Mouse (Mus musculus): ENCODE data around the gene Spic. TPM values are rescaled to one million over a fixed set of nuclear protein-coding genes. Genes with fewer than 3 reads are reported as not detected.
A peak's percentile ranks its signal among the peaks of the same experiment; 100 is the strongest.
"Not testable (repeated sequence)": the region's sequence is repeated elsewhere in the genome, so short reads cannot be mapped to it uniquely, and the experiment has no call there.

Spic gene
- polyA plus RNA-seq, 1 experiment from 2014 or later: 0.44 TPM

DNA sequence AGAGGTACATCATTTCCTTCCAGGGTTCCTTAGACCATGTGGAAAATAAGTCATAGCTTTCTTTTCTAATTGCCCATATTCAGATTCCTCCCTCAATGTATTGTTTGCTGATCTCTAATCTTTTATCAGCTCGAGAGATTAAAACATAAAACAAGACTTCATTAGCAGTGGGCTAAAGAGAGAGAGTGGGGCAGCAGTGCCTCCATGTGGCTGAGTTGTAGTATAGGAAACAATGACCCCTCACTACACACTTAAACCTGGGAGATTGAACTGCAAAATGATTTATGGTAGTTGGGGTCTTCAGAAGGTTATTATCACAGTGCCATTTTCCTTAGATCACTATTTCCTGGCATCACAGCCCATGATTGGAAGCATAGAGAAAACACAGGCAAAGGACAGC is 15.1 kb downstream of the Spic start:
- Histone ChIP-seq H3K4me2 (replicated peaks; ENCODE audit: low read depth, low read length) (no peak overlapping the region), H3K4me3 (ENCODE audit: low read depth, low read length) (no peak overlapping the region), H3K27ac (ENCODE audit: low read length) (no peak overlapping the region), H3K36me3 (ENCODE audit: insufficient read depth, low read length) (no peaks in the 10 kb centered on the region), H3K4me1 (ENCODE audit: insufficient read depth, low read depth, low read length) (no peaks in the 10 kb centered on the region), H3K9ac (replicated peaks; ENCODE audit: low read depth) (no peak overlapping the region), H3K9me3 (ENCODE audit: low read length) (no peaks in the 10 kb centered on the region), H3K27me3 (replicated peaks; ENCODE audit: insufficient read depth, low read length) (no peaks in the 10 kb centered on the region)
- TF ChIP-seq EP300 (IDR thresholded peaks at IDR 0.05) (no peak), CTCF (IDR thresholded peaks at IDR 0.05) (peak; percentile 72)
- DNase-seq (ENCODE audit: low spot score) (peak; percentile 31), ATAC-seq (no peak)
- 16% methylated on average over 1 of the region's 1 CpGs for WGBS

DNA sequence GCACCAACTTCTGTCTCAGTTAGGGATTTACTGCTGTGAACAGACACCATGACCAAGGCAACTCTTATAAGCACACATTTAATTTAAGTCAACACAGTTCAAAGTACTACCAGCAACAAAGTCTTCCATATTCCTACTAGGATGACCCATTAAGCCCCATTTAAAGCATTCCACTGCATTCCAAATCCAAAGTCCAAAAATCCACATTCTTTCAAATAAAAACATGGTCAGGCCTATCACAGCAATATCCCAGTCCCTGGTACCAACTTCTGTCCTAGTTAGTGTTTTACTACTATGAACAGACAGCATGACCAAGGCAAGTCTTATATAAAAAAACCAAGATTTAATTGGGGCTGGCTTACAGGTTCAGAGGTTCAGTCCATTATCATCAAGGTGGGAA is 21.0 kb downstream of the Spic start:
- H3K27me3 ChIP-seq (replicated peaks; ENCODE audit: insufficient read depth, low read length); H3K27ac ChIP-seq (ENCODE audit: low read length); H3K9ac ChIP-seq (replicated peaks; ENCODE audit: low read depth); H3K4me3 ChIP-seq (ENCODE audit: low read depth, low read length); DNase-seq (ENCODE audit: low spot score); ATAC-seq; H3K4me2 ChIP-seq (replicated peaks; ENCODE audit: low read depth, low read length); H3K9me3 ChIP-seq (ENCODE audit: low read length); H3K36me3 ChIP-seq (ENCODE audit: insufficient read depth, low read length); H3K4me1 ChIP-seq (ENCODE audit: insufficient read depth, low read depth, low read length): not testable (repeated sequence)

DNA sequence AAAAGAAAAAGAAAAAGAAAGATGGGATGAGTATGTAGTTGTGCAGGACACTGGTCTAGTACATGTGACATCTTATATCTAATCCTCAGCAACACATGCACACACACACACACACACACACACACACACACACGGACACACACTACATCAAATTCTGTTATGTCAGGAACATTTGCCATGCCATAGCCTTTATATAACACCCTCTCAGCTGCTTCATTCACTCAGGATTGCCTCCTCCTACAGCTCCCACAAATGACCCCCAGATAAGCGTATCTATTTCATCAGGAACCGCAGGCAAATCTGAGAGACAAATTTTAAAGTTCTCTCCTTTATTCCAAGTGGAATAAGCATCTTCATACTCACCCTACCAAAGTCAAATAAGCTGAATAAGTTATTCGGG is 25.9 kb downstream of the Spic start:
- Histone ChIP-seq H3K4me3 (ENCODE audit: low read depth, low read length) (no peak overlapping the region), H3K36me3 (ENCODE audit: insufficient read depth, low read length) (no peaks in the 10 kb centered on the region), H3K27me3 (replicated peaks; ENCODE audit: insufficient read depth, low read length) (no peaks in the 10 kb centered on the region), H3K9ac (replicated peaks; ENCODE audit: low read depth) (no peak overlapping the region), H3K9me3 (ENCODE audit: low read length) (no peaks in the 10 kb centered on the region), H3K27ac (ENCODE audit: low read length) (no peak overlapping the region), H3K4me1 (ENCODE audit: insufficient read depth, low read depth, low read length) (no peaks in the 10 kb centered on the region), H3K4me2 (replicated peaks; ENCODE audit: low read depth, low read length) (no peak overlapping the region)
- no peak for TF ChIP-seq EP300 (IDR thresholded peaks at IDR 0.05)
- TF ChIP-seq CTCF (IDR thresholded peaks at IDR 0.05): no peak
- DNase-seq (ENCODE audit: low spot score): no peak
- no peak for ATAC-seq
- 75% methylated on average over 4 of the region's 4 CpGs for WGBS

DNA sequence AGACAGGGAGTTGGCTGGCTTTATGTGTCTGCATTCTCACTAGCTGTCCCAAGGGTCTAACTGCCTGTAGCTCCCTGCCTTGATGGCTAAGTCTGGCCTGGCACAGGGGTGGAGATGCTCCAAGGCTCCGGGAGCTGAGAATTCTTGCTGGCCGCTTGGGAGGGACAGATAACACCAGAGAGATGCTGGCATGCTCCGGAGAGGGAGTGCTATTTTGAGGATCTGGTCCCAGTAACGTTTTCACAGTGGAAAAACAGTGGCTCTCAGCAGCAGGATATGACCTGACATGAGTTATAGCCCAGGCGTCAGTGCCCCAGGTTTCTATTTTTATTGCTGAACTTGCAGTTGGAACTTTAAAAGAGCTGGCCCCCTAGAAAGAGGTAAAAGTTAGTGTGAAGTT is 39.4 kb downstream of the Spic start:
- no peak for DNase-seq (ENCODE audit: low spot score)
- no peaks in the 10 kb centered on the region for H3K9me3 ChIP-seq (ENCODE audit: low read length)
- H3K27ac ChIP-seq (ENCODE audit: low read length): no peak overlapping the region
- no peak overlapping the region for H3K4me2 ChIP-seq (replicated peaks; ENCODE audit: low read depth, low read length)
- no peaks in the 10 kb centered on the region for H3K36me3 ChIP-seq (ENCODE audit: insufficient read depth, low read length)
- no peak overlapping the region for H3K4me3 ChIP-seq (ENCODE audit: low read depth, low read length)
- TF ChIP-seq CTCF (IDR thresholded peaks at IDR 0.05) (no peak), EP300 (IDR thresholded peaks at IDR 0.05) (no peak)
- no peaks in the 10 kb centered on the region for H3K27me3 ChIP-seq (replicated peaks; ENCODE audit: insufficient read depth, low read length)
- no peaks in the 10 kb centered on the region for H3K4me1 ChIP-seq (ENCODE audit: insufficient read depth, low read depth, low read length)
- WGBS: 37% methylated on average over 5 of the region's 5 CpGs
- no peak for ATAC-seq
- no peak overlapping the region for H3K9ac ChIP-seq (replicated peaks; ENCODE audit: low read depth)

DNA sequence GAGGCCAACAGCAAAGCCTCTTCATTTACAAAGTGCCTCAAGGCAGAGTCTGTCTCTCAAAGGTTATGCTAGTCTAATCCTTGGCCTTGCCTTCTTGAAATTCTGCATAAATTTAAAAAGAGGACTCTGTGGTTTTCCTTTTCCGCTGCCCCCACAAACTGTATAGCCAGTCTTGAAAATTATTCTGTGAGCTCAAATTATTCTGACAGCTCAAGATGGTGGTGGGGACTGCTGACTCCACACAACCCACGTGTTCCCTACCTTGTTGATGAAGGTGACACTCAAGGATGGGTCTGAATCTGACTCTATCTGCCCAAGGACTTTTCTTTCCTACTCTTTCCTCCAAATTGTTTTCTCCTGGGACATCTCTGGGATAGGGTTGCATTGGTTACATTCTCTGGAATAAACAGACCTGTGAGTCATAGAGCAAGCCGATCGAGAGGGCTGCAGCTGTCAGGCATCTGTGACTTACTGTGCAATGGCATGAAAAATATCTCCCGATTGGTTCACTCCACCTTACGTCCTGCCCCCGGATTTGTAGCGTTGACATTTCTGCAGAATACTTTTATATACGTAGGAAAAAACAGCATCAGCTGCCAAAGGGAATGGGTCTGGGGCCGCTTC is 53.4 kb downstream of the Spic start:
- TF ChIP-seq EP300 (IDR thresholded peaks at IDR 0.05) (no peak), CTCF (IDR thresholded peaks at IDR 0.05) (no peak)
- ATAC-seq (no peak), DNase-seq (ENCODE audit: low spot score) (no peak)
- H3K4me3 ChIP-seq (ENCODE audit: low read depth, low read length): no peak overlapping the region
- H3K27ac ChIP-seq (ENCODE audit: low read length): no peak overlapping the region
- 71% methylated on average over 10 of the region's 10 CpGs for WGBS
- no peaks in the 10 kb centered on the region for H3K4me1 ChIP-seq (ENCODE audit: insufficient read depth, low read depth, low read length)
- no peaks in the 10 kb centered on the region for H3K27me3 ChIP-seq (replicated peaks; ENCODE audit: insufficient read depth, low read length)
- no peak overlapping the region for H3K9ac ChIP-seq (replicated peaks; ENCODE audit: low read depth)
- no peak overlapping the region for H3K4me2 ChIP-seq (replicated peaks; ENCODE audit: low read depth, low read length)
- H3K9me3 ChIP-seq (ENCODE audit: low read length): no peaks in the 10 kb centered on the region
- H3K36me3 ChIP-seq (ENCODE audit: insufficient read depth, low read length): no peaks in the 10 kb centered on the region

DNA sequence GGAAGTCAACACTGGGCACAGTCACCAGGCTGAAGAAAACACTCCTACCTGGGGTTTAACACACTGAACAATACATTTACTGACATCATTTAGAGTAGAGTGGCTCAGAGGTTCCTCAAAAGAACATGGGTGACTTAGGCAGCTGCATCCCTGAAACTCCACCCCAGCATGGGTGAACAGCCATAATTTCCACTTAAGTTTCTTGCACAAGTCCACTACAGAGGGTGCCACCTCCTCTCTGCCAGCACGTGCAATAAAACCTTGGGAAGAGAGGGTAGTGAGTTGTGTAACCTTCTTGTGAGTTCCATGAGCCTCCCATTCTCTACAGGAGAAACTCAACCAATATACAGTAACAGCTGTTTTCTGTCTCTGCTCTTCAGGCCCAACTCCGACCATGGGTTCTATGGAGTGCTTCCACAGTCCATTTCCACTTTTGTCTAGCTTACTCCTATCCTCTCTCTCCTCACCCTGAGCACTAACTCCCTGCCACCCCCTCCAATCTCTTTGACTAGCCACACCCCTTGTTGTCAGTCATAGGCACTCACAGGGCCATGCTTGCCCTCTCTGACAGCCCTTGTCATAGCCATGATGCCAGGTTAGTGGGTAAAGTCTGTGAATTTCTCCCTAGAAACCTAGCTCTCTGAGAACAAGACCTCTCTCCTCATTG is 54.0 kb downstream of the Spic start:
- Histone ChIP-seq H3K4me2 (replicated peaks; ENCODE audit: low read depth, low read length) (no peak overlapping the region), H3K36me3 (ENCODE audit: insufficient read depth, low read length) (no peaks in the 10 kb centered on the region), H3K4me3 (ENCODE audit: low read depth, low read length) (no peak overlapping the region), H3K9ac (replicated peaks; ENCODE audit: low read depth) (no peak overlapping the region), H3K4me1 (ENCODE audit: insufficient read depth, low read depth, low read length) (no peaks in the 10 kb centered on the region), H3K27me3 (replicated peaks; ENCODE audit: insufficient read depth, low read length) (no peaks in the 10 kb centered on the region), H3K9me3 (ENCODE audit: low read length) (no peaks in the 10 kb centered on the region), H3K27ac (ENCODE audit: low read length) (no peak overlapping the region)
- 67% methylated on average over 2 of the region's 2 CpGs for WGBS
- DNase-seq (ENCODE audit: low spot score) (no peak), ATAC-seq (no peak)
- no peak for TF ChIP-seq EP300 (IDR thresholded peaks at IDR 0.05)
- TF ChIP-seq CTCF (IDR thresholded peaks at IDR 0.05): no peak

All from lung, postnatal 0 days (tissue).